ENCODE assay signal across 27 mouse cellular contexts in the genomic region with DNA sequence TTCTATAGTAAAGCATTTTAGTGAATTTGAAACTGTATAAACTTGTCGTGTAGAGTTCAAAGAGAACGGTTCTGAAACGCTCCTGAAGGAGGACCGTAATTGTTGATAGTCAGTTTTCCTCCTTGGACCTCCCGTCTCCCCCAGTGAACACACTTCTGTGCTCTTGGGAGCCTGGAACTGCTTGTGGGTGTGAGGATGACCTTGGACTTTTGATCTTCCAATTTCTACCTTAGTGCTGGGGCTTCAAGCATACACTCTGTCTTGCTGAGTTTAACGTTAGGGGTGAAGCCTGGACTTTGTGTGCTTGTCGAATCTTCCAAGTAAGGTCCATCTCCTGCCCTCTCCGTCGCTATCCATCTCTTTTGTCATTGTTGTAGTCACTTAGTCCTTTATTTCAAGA. TPM values are rescaled to one million over a fixed set of nuclear protein-coding genes. Genes with fewer than 3 reads are reported as not detected.
DNase-seq lines count a peak whose midpoint lies in the region; ATAC-seq and TF ChIP-seq lines count a peak whose summit lies in the region.
"Had no signal": no experiment of that assay in that cellular context is flagged by ENCODE, and none has a peak within 500 bp of the region (broad histone marks: within the 10 kb centered on the region; RNA-seq: fewer than 3 reads in every experiment).

No protein-coding gene starts in this region.

- peaks cover 22% of the 10 kb centered on the region; the same call in 1 of the 2 replicates for H3K79me2 ChIP-seq in liver, adult 2 months (ENCODE audit: control insufficient read depth, insufficient read depth, low read length)

- H3K9me3 ChIP-seq in heart, embryonic 14.5 days (ENCODE audit: control insufficient read depth, low read length), result no peaks in the 10 kb centered on the region
- H3K9me3 ChIP-seq in liver, embryonic 12.5 days (replicated peaks), result no peaks in the 10 kb centered on the region
- H3K9me3 ChIP-seq: embryonic facial prominence, embryonic 12.5 days; hindbrain, embryonic 13.5 days; limb, embryonic 15.5 days; neural tube, embryonic 12.5 days had no signal

- 84% methylated on average over 9 of the region's 9 CpGs for WGBS in heart, embryonic 14.5 days
- WGBS in liver, adult 2 months, result 74% methylated on average over 9 of the region's 9 CpGs
- 88% methylated on average over 9 of the region's 9 CpGs for WGBS in liver, embryonic 12.5 days (ENCODE audit: insufficient replicate concordance)
- WGBS in small intestine, adult 2 months, result 18% methylated on average over 9 of the region's 9 CpGs

- TF ChIP-seq CTCF in liver, adult 2 months (IDR thresholded peaks at IDR 0.05; ENCODE audit: low read depth, low read length), result no peak
- no peak for TF ChIP-seq CTCF in small intestine, adult 2 months (IDR thresholded peaks at IDR 0.05; ENCODE audit: extremely low read depth, insufficient read length, insufficient replicate concordance, low read depth, low read length)

- no peak for TF ChIP-seq POLR2A in liver, adult 2 months (IDR thresholded peaks at IDR 0.05; ENCODE audit: extremely low read depth, insufficient read depth, low read length)
- no peak for TF ChIP-seq POLR2A in small intestine, adult 2 months (IDR thresholded peaks at IDR 0.05; ENCODE audit: low read depth, low read length)

- peak overlapping the region; percentile 8; the same call in 1 of the 2 replicates for H3K9ac ChIP-seq in heart, embryonic 14.5 days (ENCODE audit: low read length)
- H3K9ac ChIP-seq in liver, adult 2 months (ENCODE audit: low read depth, low read length), result no peak overlapping the region
- no peak overlapping the region for H3K9ac ChIP-seq in liver, embryonic 12.5 days
- H3K9ac ChIP-seq: embryonic facial prominence, embryonic 12.5 days; forebrain, postnatal 0 days; hindbrain, embryonic 13.5 days; limb, embryonic 15.5 days; neural tube, embryonic 12.5 days had no signal

- no peak overlapping the region for H3K4me2 ChIP-seq in heart, embryonic 14.5 days (ENCODE audit: low read length)
- H3K4me2 ChIP-seq in liver, embryonic 12.5 days, result no peak overlapping the region
- H3K4me2 ChIP-seq: embryonic facial prominence, embryonic 12.5 days; heart, embryonic 11.5 days; limb, embryonic 15.5 days; neural tube, embryonic 12.5 days had no signal

- peaks cover 3 to 37% of the 10 kb centered on the region in 2 experiments for H3K4me1 ChIP-seq in heart, embryonic 14.5 days (ENCODE audit: control insufficient read depth in 2 of 2, insufficient read depth in 2 of 2, low read length in 2 of 2)
- H3K4me1 ChIP-seq in liver, adult 2 months (ENCODE audit: control insufficient read depth, insufficient read depth, low read length), result peaks cover 11% of the 10 kb centered on the region
- H3K4me1 ChIP-seq in liver, embryonic 12.5 days, result peaks cover 37% of the 10 kb centered on the region
- peaks cover 14% of the 10 kb centered on the region for H3K4me1 ChIP-seq in small intestine, adult 2 months (ENCODE audit: control insufficient read depth, insufficient read depth, insufficient read length, low read length)

- H3K36me3 ChIP-seq in heart, embryonic 14.5 days (ENCODE audit: control insufficient read depth, insufficient read depth, low read length), result no peaks in the 10 kb centered on the region
- H3K36me3 ChIP-seq in liver, adult 2 months (ENCODE audit: control insufficient read depth, insufficient read depth, low read length), result no peaks in the 10 kb centered on the region
- H3K36me3 ChIP-seq in liver, embryonic 12.5 days, result peaks cover 5% of the 10 kb centered on the region
- H3K36me3 ChIP-seq in small intestine, adult 2 months (ENCODE audit: control insufficient read depth, insufficient read depth, low read length), result peaks cover 3% of the 10 kb centered on the region; the same call in 1 of the 2 replicates
- H3K36me3 ChIP-seq: embryonic facial prominence, embryonic 12.5 days; hindbrain, embryonic 13.5 days; limb, embryonic 15.5 days; neural tube, embryonic 12.5 days had no signal

- H3K27ac ChIP-seq in heart, embryonic 14.5 days (replicated peaks in 1 of 2; ENCODE audit: control insufficient read depth in 1 of 2, insufficient read depth in 1 of 2, low read depth in 2 of 2, low read length in 2 of 2), result no peak overlapping the region
- H3K27ac ChIP-seq in liver, adult 2 months (replicated peaks; ENCODE audit: insufficient read depth, low read depth, low read length), result no peak overlapping the region
- H3K27ac ChIP-seq in liver, embryonic 12.5 days, result no peak overlapping the region
- peak overlapping the region; percentile 74 for H3K27ac ChIP-seq in small intestine, adult 2 months (ENCODE audit: insufficient read depth, low read depth, low read length)
- H3K27ac ChIP-seq: embryonic facial prominence, embryonic 12.5 days; hindbrain, embryonic 13.5 days; kidney, postnatal 0 days; limb, embryonic 15.5 days; neural tube, embryonic 12.5 days had no signal

- H3K27me3 ChIP-seq in heart, embryonic 14.5 days (ENCODE audit: control insufficient read depth, insufficient read depth, low read length), result no peaks in the 10 kb centered on the region
- no peaks in the 10 kb centered on the region for H3K27me3 ChIP-seq in liver, adult 2 months (ENCODE audit: control insufficient read depth, insufficient read depth, low read length)
- H3K27me3 ChIP-seq in liver, embryonic 12.5 days (replicated peaks), result no peaks in the 10 kb centered on the region
- H3K27me3 ChIP-seq in small intestine, adult 2 months (ENCODE audit: control insufficient read depth, insufficient read depth, low read length), result no peaks in the 10 kb centered on the region
- H3K27me3 ChIP-seq: embryonic facial prominence, embryonic 12.5 days; hindbrain, embryonic 13.5 days; limb, embryonic 15.5 days; neural tube, embryonic 12.5 days had no signal

- ATAC-seq in heart, embryonic 14.5 days (ENCODE audit: insufficient number of reproducible peaks, insufficient read depth, low FRiP score, low read depth), result no peak
- ATAC-seq in liver, embryonic 12.5 days, result no peak
- ATAC-seq: CD4-positive, CD25-positive, alpha-beta regulatory T cell, adult 4 months; forebrain, postnatal 0 days; inflammation-experienced regulatory T-cells, adult 6 months had no signal

- H3K4me3 ChIP-seq in heart, embryonic 14.5 days (ENCODE audit: control insufficient read depth in 1 of 2, insufficient read depth in 1 of 2, low read depth in 1 of 2, low read length in 2 of 2), result no peak overlapping the region
- H3K4me3 ChIP-seq in liver, adult 2 months (ENCODE audit: insufficient read depth, low read depth, low read length), result peak overlapping the region; percentile 21; the same call in 1 of the 2 replicates
- no peak overlapping the region for H3K4me3 ChIP-seq in liver, embryonic 12.5 days
- H3K4me3 ChIP-seq in small intestine, adult 2 months (ENCODE audit: low read depth, low read length), result peak overlapping the region; percentile 39; the same call in 1 of the 2 replicates
- H3K4me3 ChIP-seq: embryonic facial prominence, embryonic 12.5 days; hindbrain, embryonic 13.5 days; limb, embryonic 15.5 days; neural tube, embryonic 12.5 days had no signal

- DNase-seq in heart, adult 8-10 months (ENCODE audit: low spot score), result no peak
- DNase-seq in liver, adult 2 months (ENCODE audit: extremely low read depth, low read depth, low spot score), result peak; percentile 26
- peak; percentile 35 for DNase-seq in ZHBTc4 (ENCODE audit: low read depth, low spot score)
- no peak for DNase-seq in adrenal gland, adult 2 months
- DNase-seq: adrenal gland, postnatal 14 days; cerebellum, adult 11-12 months; cerebellum, postnatal 14 days; forebrain, postnatal 0 days; heart, postnatal 36 days; left cerebral cortex, postnatal 4 days; lung, adult 18-20 months; lung, postnatal 14 days; midbrain, embryonic 14.5 days; retina, postnatal 1 day; right cerebral cortex, postnatal 25 days; thymus, postnatal 14 days had no signal

RNA-seq across cellular contexts. Expression of gene Capza2, which starts 4.0 kb away (rescaled TPM):
- 238 and 240 TPM in 2 replicates for polyA plus RNA-seq in heart, embryonic 14.5 days (2014; fragmentation: Nextera tagmentation; extraction: Ambion mirVana)
- total RNA-seq in heart, adult 8-10 months (2022), result 100 to 1,000 TPM; 133 to 149 (median 136) TPM
- total RNA-seq in liver, adult 2 months (2014; rRNA removed), result 71.2 and 80.9 TPM in 2 replicates
- polyA plus RNA-seq in liver, adult 2 months (2012; rRNA removed), result 7.7 and 9.4 TPM in 2 replicates
- 103 TPM in 2 replicates for polyA plus RNA-seq in liver, embryonic 12.5 days (2016; fragmentation: Nextera tagmentation; extraction: Ambion mirVana)
- polyA plus RNA-seq in small intestine, adult 2 months (2012; rRNA removed), result 1.3 and 2.8 TPM in 2 replicates
- total RNA-seq in adrenal gland, adult 2 months (2021), result 100 to 1,000 TPM; 144 to 170 TPM
- polyA plus RNA-seq in adrenal gland, adult 2 months (2012; rRNA removed), result 2.1 and 2.2 TPM in 2 replicates

RNA-seq across cellular contexts. Expression of gene St7, which starts 52.7 kb away (rescaled TPM):
- 31.6 TPM in 2 replicates for polyA plus RNA-seq in heart, embryonic 14.5 days (2014; fragmentation: Nextera tagmentation; extraction: Ambion mirVana)
- total RNA-seq in heart, adult 8-10 months (2022), result 10 to 100 TPM; 14.4 to 19.0 (median 16.0) TPM
- total RNA-seq in liver, adult 2 months (2014; rRNA removed), result 8.7 and 8.8 TPM in 2 replicates
- 5.7 and 7.1 TPM in 2 replicates for polyA plus RNA-seq in liver, adult 2 months (2012; rRNA removed)
- 13.8 and 14.5 TPM in 2 replicates for polyA plus RNA-seq in liver, embryonic 12.5 days (2016; fragmentation: Nextera tagmentation; extraction: Ambion mirVana)
- 2.6 and 3.3 TPM in 2 replicates for polyA plus RNA-seq in small intestine, adult 2 months (2012; rRNA removed)
- 10 to 100 TPM; 26.4 to 28.2 TPM for total RNA-seq in adrenal gland, adult 2 months (2021)
- polyA plus RNA-seq in adrenal gland, adult 2 months (2012; rRNA removed), result 8.1 and 8.5 TPM in 2 replicates

Comparison
In these comparisons a context has a peak if more than half of its experiments do, and no peak if none do; other contexts are left out.
1. H3K4me3 ChIP-seq: peak in liver, adult 2 months (single experiment) and small intestine, adult 2 months (single experiment); none in heart, embryonic 14.5 days (0 of 2) and liver, embryonic 12.5 days (single experiment).
2. RNA of gene Capza2, which starts 4.0 kb away (polyA plus RNA-seq): 238 to 240 TPM in heart, embryonic 14.5 days and 103 TPM in liver, embryonic 12.5 days; 7.7 to 9.4 TPM in liver, adult 2 months, 1.3 to 2.8 TPM in small intestine, adult 2 months and 2.1 to 2.2 TPM in adrenal gland, adult 2 months; every median in the first group is over 10 times any median in the second.
3. DNase-seq: peak in liver, adult 2 months (single experiment) and ZHBTc4 (single experiment); none in heart, adult 8-10 months (single experiment) and adrenal gland, adult 2 months (single experiment).